Mouse (Mus musculus) ES-E14 (cell line): Measurements from ENCODE around the gene Efcab12. TPM values are rescaled to one million over a fixed set of nuclear protein-coding genes. Genes with fewer than 3 reads are reported as not detected.

ENCODE experiments used
- DNase-seq: peaks from one replicate; pipeline ENCODE4 v3.0.0-alpha.2; 2013; ENCODE audit warnings: low read depth, low spot score
- H3K27ac ChIP-seq: 2 replicates; pipeline ENCODE4 v1.5.1; 2012; ENCODE audit warnings: low read depth, mild to moderate bottlenecking, low read length, moderate library complexity, mixed read lengths; ENCODE audit not compliant: poor library complexity, insufficient read depth, severe bottlenecking
- H3K36me3 ChIP-seq: 2 replicates; pipeline ENCODE4 v1.6.1; 2012; ENCODE audit warnings: mild to moderate bottlenecking, low read length, moderate library complexity, mixed read lengths; ENCODE audit not compliant: control insufficient read depth, poor library complexity, insufficient read depth, severe bottlenecking
- H3K4me1 ChIP-seq, 2 experiments: fragments of 150-350 bp in 1 of 2; sonication (generic) in 1 of 2; 2 replicates each; pipeline ENCODE4 v1.6.1; 2012; ENCODE audit warnings: low read length in 2 of 2, mild to moderate bottlenecking in 1 of 2, mixed read lengths in 1 of 2; ENCODE audit not compliant: control insufficient read depth in 2 of 2, insufficient read depth in 2 of 2, poor library complexity in 1 of 2
- H3K4me3 ChIP-seq, 2 experiments: fragments of 150-350 bp in 1 of 2; sonication (generic) in 1 of 2; 2 replicates each; pipeline ENCODE4 v1.5.1; 2012; ENCODE audit warnings: low read length in 2 of 2, low read depth in 1 of 2, mild to moderate bottlenecking in 1 of 2, mixed read lengths in 1 of 2; ENCODE audit not compliant: insufficient read depth in 1 of 2, poor library complexity in 1 of 2, severe bottlenecking in 1 of 2
- H3K9ac ChIP-seq: 2 replicates; pipeline ENCODE4 v1.6.1; 2012; ENCODE audit warnings: low read depth, mild to moderate bottlenecking, low read length, mixed read lengths; ENCODE audit not compliant: poor library complexity, insufficient read depth, severe bottlenecking
- H3K9me3 ChIP-seq: fragments of 150-350 bp; sonication (generic); 2 replicates; pipeline ENCODE4 v1.6.1; 2012; ENCODE audit warnings: low read depth, mild to moderate bottlenecking, low read length; ENCODE audit not compliant: control insufficient read depth, insufficient read depth
- CHD2 ChIP-seq: IDR thresholded peaks from 2 replicates; pipeline ENCODE4 v1.6.1; 2014; ENCODE audit warnings: mild to moderate bottlenecking, low read depth, low read length, inconsistent platforms
- HCFC1 ChIP-seq: IDR thresholded peaks from 2 replicates; pipeline ENCODE4 v1.6.1; 2012; ENCODE audit warnings: low read length, inconsistent platforms, borderline replicate concordance; ENCODE audit not compliant: insufficient read depth
- MAFK ChIP-seq: IDR thresholded peaks from 2 replicates; pipeline ENCODE4 v1.6.1; 2014; ENCODE audit warnings: mild to moderate bottlenecking, low read depth, low read length, inconsistent platforms; ENCODE audit not compliant: insufficient read depth
- ZC3H11A ChIP-seq: IDR thresholded peaks from 2 replicates; pipeline ENCODE4 v1.6.1; 2012; ENCODE audit warnings: low read depth, mild to moderate bottlenecking, inconsistent platforms, low read length, borderline replicate concordance
- ZNF384 ChIP-seq: IDR thresholded peaks from 2 replicates; pipeline ENCODE4 v1.6.1; 2012; ENCODE audit warnings: low read depth, low read length, inconsistent platforms
- in situ Hi-C, 2 experiments: fragments of 600-800 bp; cut with MboI; formaldehyde crosslinking; loops; one replicate each; pipeline ENCODE4 v1.15.1; 2025; ENCODE audit warnings: low sequenced_read_pairs in 2 of 2, inconsistent platforms in 1 of 2; ENCODE audit not compliant: unreplicated experiment in 2 of 2
- total RNA-seq: library from RNA; depleted of rRNA; stranded (reverse); fragments of 300-350 nt; gene quantifications from 2 replicates; pipeline ENCODE4 v1.2.3, GENCODE M21; 2012

Gene Efcab12
- total RNA-seq, 1 experiment: 1.3 TPM

- Histone ChIP-seq H3K4me3 (no peak overlapping the region), H3K4me1 (peaks cover 0 to 10% of the 10 kb centered on the region in 2 experiments; a peak in 1 of 4 replicates), H3K9me3 (no peaks in the 10 kb centered on the region), H3K9ac (no peak overlapping the region), H3K36me3 (no peaks in the 10 kb centered on the region), H3K27ac (no peak overlapping the region)
- TF ChIP-seq HCFC1 (no peak), ZC3H11A (no peak), MAFK (no peak), CHD2 (no peak), ZNF384 (no peak)
- in situ Hi-C loops: loop anchor here in 1 of 2 experiments (5.0 kb wide), 1 partner anchor 48 kb away; no protein-coding TSS in a partner anchor
- no peak for DNase-seq
These were observed 68.0 kb downstream of the Efcab12 start for GRCm38 (mm10) chr6:115770059-115770670.

DNA sequence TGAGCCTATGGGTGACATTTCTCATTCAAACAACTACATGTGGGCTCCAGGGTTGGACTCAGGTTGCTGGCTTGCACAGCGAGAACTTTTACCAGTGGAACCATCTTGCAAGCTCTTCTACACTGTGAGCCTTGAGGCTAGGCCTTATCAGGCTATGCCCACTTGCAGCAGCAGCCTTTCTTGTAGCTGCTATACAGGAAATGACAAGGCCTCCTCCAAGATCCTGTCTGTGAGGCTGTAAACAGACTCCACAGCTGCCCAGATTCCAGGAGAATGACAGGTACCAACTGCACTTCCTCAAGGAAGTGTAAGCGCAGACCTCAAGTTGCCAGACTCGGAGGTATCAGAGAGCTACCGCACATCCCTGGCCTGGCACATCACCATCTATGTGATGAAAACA is 70.0 kb downstream of the Efcab12 start:
- no peak for TF ChIP-seq CHD2
- TF ChIP-seq MAFK: no peak
- TF ChIP-seq ZNF384: no peak
- TF ChIP-seq HCFC1: no peak
- TF ChIP-seq ZC3H11A: no peak
- Histone ChIP-seq H3K4me3 (no peak overlapping the region), H3K27ac (no peak overlapping the region), H3K9ac (no peak overlapping the region), H3K36me3 (no peaks in the 10 kb centered on the region), H3K9me3 (no peaks in the 10 kb centered on the region), H3K4me1 (peaks cover 0 to 9% of the 10 kb centered on the region in 2 experiments; a peak in 2 of 4 replicates)
- DNase-seq: no peak
- in situ Hi-C loops: no loop called here

GRCm38 (mm10) chr6:115767357-115767756 is 70.9 kb downstream of the Efcab12 start:
- in situ Hi-C loops: no loop called here
- no peak overlapping the region for H3K4me3 ChIP-seq
- H3K4me1 ChIP-seq: peaks cover 0 to 17% of the 10 kb centered on the region in 2 experiments; a peak in 3 of 4 replicates
- DNase-seq: no peak
- H3K36me3 ChIP-seq: no peaks in the 10 kb centered on the region
- H3K27ac ChIP-seq: no peak overlapping the region
- peak overlapping the region; percentile 21; the same call in 1 of the 2 replicates for H3K9ac ChIP-seq
- no peak for TF ChIP-seq MAFK
- no peak for TF ChIP-seq HCFC1
- TF ChIP-seq ZNF384: no peak
- no peak for TF ChIP-seq ZC3H11A
- TF ChIP-seq CHD2: no peak
- no peaks in the 10 kb centered on the region for H3K9me3 ChIP-seq

DNA sequence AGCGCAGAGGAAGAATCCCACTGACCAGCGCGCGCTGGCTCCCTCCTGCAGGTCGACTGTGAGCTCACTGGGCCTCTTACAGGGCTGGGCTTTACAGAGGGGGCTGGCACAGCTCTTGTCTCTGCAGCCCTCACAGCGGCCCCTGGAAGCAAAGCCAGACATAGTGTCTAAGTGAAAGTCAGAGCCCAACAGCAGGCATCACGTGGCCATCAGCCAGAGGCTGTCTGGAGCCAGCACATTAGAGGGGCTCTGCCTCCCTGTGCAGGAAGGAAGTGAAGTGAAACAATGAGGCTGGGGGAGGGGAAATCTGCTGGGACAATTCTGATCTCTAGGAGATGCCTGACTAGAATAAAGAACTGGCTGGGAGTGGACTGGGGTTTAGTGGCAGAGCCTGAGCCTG is 74.0 kb downstream of the Efcab12 start:
- H3K4me1 ChIP-seq: peaks cover 0 to 33% of the 10 kb centered on the region in 2 experiments; a peak in 3 of 4 replicates
- DNase-seq: peak; percentile 79
- peak overlapping the region; percentile 72 for H3K27ac ChIP-seq
- TF ChIP-seq ZNF384: no peak
- TF ChIP-seq ZC3H11A: no peak
- no peaks in the 10 kb centered on the region for H3K36me3 ChIP-seq
- in situ Hi-C loops: no loop called here
- H3K9me3 ChIP-seq: no peaks in the 10 kb centered on the region
- H3K9ac ChIP-seq: peak overlapping the region; percentile 64; the same call in 1 of the 2 replicates
- H3K4me3 ChIP-seq: 0 out of 4 replicates have a peak overlapping the region, but pooled peaks of 1 of the 2 experiments have one; percentile 24
